8 mouse cellular contexts compared by ENCODE assay signal in the genomic region with DNA sequence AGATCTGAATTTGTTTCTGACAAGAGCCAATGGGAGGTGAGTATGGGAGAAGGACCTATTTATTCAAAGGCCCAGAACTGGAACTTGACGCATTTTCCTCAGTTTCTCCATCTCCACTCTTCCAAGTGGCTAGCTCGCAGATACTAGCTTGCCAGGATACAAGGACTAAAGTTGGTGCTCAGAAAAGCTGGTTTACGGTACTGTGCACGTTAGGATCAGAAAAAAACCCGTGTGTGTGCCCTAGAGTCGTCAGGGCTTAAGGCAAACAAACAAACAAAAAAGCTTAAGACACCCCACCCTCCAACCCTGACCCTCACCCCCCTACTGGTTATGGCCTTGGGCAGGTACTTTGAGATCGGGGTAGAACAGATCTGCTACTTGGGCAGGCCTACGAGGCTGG. TPM values are rescaled to one million over a fixed set of nuclear protein-coding genes. Genes with fewer than 3 reads are reported as not detected.
A peak's percentile ranks its signal among the peaks of the same experiment; 100 is the strongest.
DNase-seq lines count a peak whose midpoint lies in the region; ATAC-seq lines count a peak whose summit lies in the region.
"Had no signal": no experiment of that assay in that cellular context is flagged by ENCODE, and none has a peak within 500 bp of the region (broad histone marks: within the 10 kb centered on the region; RNA-seq: fewer than 3 reads in every experiment).

No protein-coding gene starts in this region.

- peaks cover 23% of the 10 kb centered on the region for H3K4me1 ChIP-seq in forebrain, embryonic 15.5 days
- H3K4me1 ChIP-seq in forebrain, embryonic 11.5 days (replicated peaks; ENCODE audit: control insufficient read depth, insufficient read depth, low read length): peaks cover 11% of the 10 kb centered on the region; the same call in 1 of the 2 replicates
- peaks cover 11% of the 10 kb centered on the region for H3K4me1 ChIP-seq in midbrain, embryonic 11.5 days (ENCODE audit: control insufficient read depth, insufficient read depth, low read length)
- peaks cover 32% of the 10 kb centered on the region for H3K4me1 ChIP-seq in midbrain, embryonic 10.5 days
- peaks cover 3% of the 10 kb centered on the region; the same call in 1 of the 2 replicates for H3K4me1 ChIP-seq in brown adipose tissue, adult 24 weeks (ENCODE audit: control insufficient read depth, insufficient read depth, insufficient read length, low read length)
- peaks cover 44% of the 10 kb centered on the region for H3K4me1 ChIP-seq in liver, embryonic 15.5 days (replicated peaks)

- H3K9ac ChIP-seq in forebrain, embryonic 15.5 days (replicated peaks): no peak overlapping the region
- no peak overlapping the region for H3K9ac ChIP-seq in forebrain, embryonic 11.5 days (ENCODE audit: low read length)
- H3K9ac ChIP-seq in midbrain, embryonic 11.5 days (ENCODE audit: low read length): no peak overlapping the region
- no peak overlapping the region for H3K9ac ChIP-seq in liver, embryonic 15.5 days

- no peaks in the 10 kb centered on the region for H3K36me3 ChIP-seq in forebrain, embryonic 15.5 days
- no peaks in the 10 kb centered on the region for H3K36me3 ChIP-seq in forebrain, embryonic 11.5 days (ENCODE audit: control insufficient read depth, insufficient read depth, low read length)
- H3K36me3 ChIP-seq in midbrain, embryonic 11.5 days (ENCODE audit: control insufficient read depth, insufficient read depth, low read length): no peaks in the 10 kb centered on the region
- H3K36me3 ChIP-seq in midbrain, embryonic 10.5 days: peaks cover 4% of the 10 kb centered on the region
- no peaks in the 10 kb centered on the region for H3K36me3 ChIP-seq in liver, embryonic 15.5 days (replicated peaks)
- H3K36me3 ChIP-seq: hindbrain, embryonic 10.5 days had no signal

- WGBS in forebrain, embryonic 15.5 days: 93% methylated on average over 8 of the region's 8 CpGs
- WGBS in forebrain, embryonic 11.5 days: 86% methylated on average over 8 of the region's 8 CpGs
- 83% methylated on average over 8 of the region's 8 CpGs for WGBS in midbrain, embryonic 11.5 days
- WGBS in midbrain, embryonic 10.5 days: 89% methylated on average over 8 of the region's 8 CpGs
- WGBS in liver, embryonic 15.5 days (ENCODE audit: insufficient replicate concordance): 77% methylated on average over 8 of the region's 8 CpGs

- H3K27me3 ChIP-seq in forebrain, embryonic 15.5 days: peaks cover 6% of the 10 kb centered on the region; the same call in 1 of the 2 replicates
- H3K27me3 ChIP-seq in forebrain, embryonic 11.5 days (ENCODE audit: control insufficient read depth, insufficient read depth, low read length): 0 out of 2 replicates have a peak, but pooled peaks cover 2% of the 10 kb centered on the region
- peaks cover 13% of the 10 kb centered on the region for H3K27me3 ChIP-seq in midbrain, embryonic 11.5 days (ENCODE audit: control insufficient read depth, insufficient read depth, low read length)
- peaks cover 39% of the 10 kb centered on the region for H3K27me3 ChIP-seq in midbrain, embryonic 10.5 days (ENCODE audit: low read depth, poor library complexity, severe bottlenecking)
- peaks cover 42% of the 10 kb centered on the region for H3K27me3 ChIP-seq in liver, embryonic 15.5 days

- H3K4me2 ChIP-seq in forebrain, embryonic 15.5 days (replicated peaks): no peak overlapping the region
- no peak overlapping the region for H3K4me2 ChIP-seq in forebrain, embryonic 11.5 days (ENCODE audit: low read depth, low read length, severe bottlenecking)
- H3K4me2 ChIP-seq in midbrain, embryonic 11.5 days: no peak overlapping the region
- peak overlapping the region; percentile 98; the same call in 1 of the 2 replicates for H3K4me2 ChIP-seq in liver, embryonic 15.5 days

- H3K4me3 ChIP-seq in forebrain, embryonic 15.5 days: peak overlapping the region; percentile 61; the same call in 1 of the 2 replicates
- H3K4me3 ChIP-seq in forebrain, embryonic 11.5 days (ENCODE audit: low read depth, low read length): no peak overlapping the region
- H3K4me3 ChIP-seq in midbrain, embryonic 11.5 days (ENCODE audit: low read depth, low read length): no peak overlapping the region
- H3K4me3 ChIP-seq in midbrain, embryonic 10.5 days: no peak overlapping the region; the same call in 1 of the 2 replicates
- H3K4me3 ChIP-seq in brown adipose tissue, adult 24 weeks (ENCODE audit: insufficient read depth, low read depth, low read length): peak overlapping the region; percentile 80; the same call in 1 of the 2 replicates
- H3K4me3 ChIP-seq in liver, embryonic 15.5 days (replicated peaks): peak overlapping the region; percentile 71; the same call in 1 of the 2 replicates

- no peak for DNase-seq in forebrain, embryonic 11.5 days (ENCODE audit: low spot score)
- peak; percentile 87 for DNase-seq in midbrain, embryonic 11.5 days (ENCODE audit: low spot score, missing footprints)
- no peak for DNase-seq in midbrain, embryonic 10.5 days (ENCODE audit: low spot score)
- DNase-seq in adrenal gland, postnatal 10 days: no peak

- H3K9me3 ChIP-seq in forebrain, embryonic 15.5 days: no peaks in the 10 kb centered on the region
- no peaks in the 10 kb centered on the region for H3K9me3 ChIP-seq in forebrain, embryonic 11.5 days (ENCODE audit: control insufficient read depth, low read length)
- no peaks in the 10 kb centered on the region for H3K9me3 ChIP-seq in midbrain, embryonic 11.5 days (ENCODE audit: control insufficient read depth, low read length)
- H3K9me3 ChIP-seq in midbrain, embryonic 10.5 days (replicated peaks): no peaks in the 10 kb centered on the region
- no peaks in the 10 kb centered on the region for H3K9me3 ChIP-seq in liver, embryonic 15.5 days (replicated peaks)
- H3K9me3 ChIP-seq: hindbrain, embryonic 10.5 days had no signal

- ATAC-seq in forebrain, embryonic 15.5 days (replicated peaks): no peak; the same call in 1 of the 2 replicates
- no peak for ATAC-seq in forebrain, embryonic 11.5 days (replicated peaks; ENCODE audit: low FRiP score)
- ATAC-seq in midbrain, embryonic 11.5 days (ENCODE audit: low FRiP score): no peak
- no peak for ATAC-seq in liver, embryonic 15.5 days (ENCODE audit: insufficient read depth)

- no peak overlapping the region for H3K27ac ChIP-seq in forebrain, embryonic 15.5 days (replicated peaks)
- no peak overlapping the region for H3K27ac ChIP-seq in forebrain, embryonic 11.5 days (ENCODE audit: low read depth, low read length)
- H3K27ac ChIP-seq in midbrain, embryonic 11.5 days (ENCODE audit: low read depth, low read length): no peak overlapping the region
- H3K27ac ChIP-seq in midbrain, embryonic 10.5 days (replicated peaks): no peak overlapping the region
- H3K27ac ChIP-seq in brown adipose tissue, adult 24 weeks (replicated peaks; ENCODE audit: low read depth, low read length): no peak overlapping the region
- H3K27ac ChIP-seq in liver, embryonic 15.5 days (replicated peaks): no peak overlapping the region

RNA-seq across cellular contexts. Expression of a gene that starts 0.6 kb away (rescaled TPM):
- polyA plus RNA-seq in forebrain, embryonic 15.5 days (2015; fragmentation: Nextera tagmentation; extraction: Ambion mirVana): 14.5 and 16.0 TPM in 2 replicates
- 20.3 and 20.6 TPM in 2 replicates for polyA plus RNA-seq in forebrain, embryonic 11.5 days (2014; fragmentation: Nextera tagmentation; extraction: Ambion mirVana)
- 16.7 and 17.8 TPM in 2 replicates for polyA plus RNA-seq in midbrain, embryonic 11.5 days (2014; fragmentation: Nextera tagmentation; extraction: Ambion mirVana)
- polyA plus RNA-seq in midbrain, embryonic 10.5 days (2016; fragmentation: Nextera tagmentation; extraction: Ambion mirVana): 25.1 and 28.5 TPM in 2 replicates
- polyA plus RNA-seq in brown adipose tissue, adult 24 weeks (2012; ENCODE audit: insufficient read depth, insufficient read length, missing spikeins): 6.3 and 7.7 TPM in 2 replicates
- polyA plus RNA-seq in liver, embryonic 15.5 days (2015; fragmentation: Nextera tagmentation; extraction: Ambion mirVana): 8.2 and 9.4 TPM in 2 replicates
- 10 to 100 TPM in 1 of 2 experiments, 1 to 10 TPM in 1; 9.5 to 11.4 TPM for total RNA-seq in adrenal gland, postnatal 10 days (2021)

RNA-seq across cellular contexts. Expression of a gene that starts 1.1 kb away (rescaled TPM):
- polyA plus RNA-seq in forebrain, embryonic 15.5 days (2015; fragmentation: Nextera tagmentation; extraction: Ambion mirVana): 20.0 and 23.9 TPM in 2 replicates
- 5.2 and 6.1 TPM in 2 replicates for polyA plus RNA-seq in forebrain, embryonic 11.5 days (2014; fragmentation: Nextera tagmentation; extraction: Ambion mirVana)
- polyA plus RNA-seq in midbrain, embryonic 11.5 days (2014; fragmentation: Nextera tagmentation; extraction: Ambion mirVana): 6.3 and 9.0 TPM in 2 replicates
- polyA plus RNA-seq in midbrain, embryonic 10.5 days (2016; fragmentation: Nextera tagmentation; extraction: Ambion mirVana): 4.3 and 8.1 TPM in 2 replicates
- 1.4 and 2.5 TPM in 2 replicates for polyA plus RNA-seq in brown adipose tissue, adult 24 weeks (2012; ENCODE audit: insufficient read depth, insufficient read length, missing spikeins)
- polyA plus RNA-seq in liver, embryonic 15.5 days (2015; fragmentation: Nextera tagmentation; extraction: Ambion mirVana): 3.2 and 3.6 TPM in 2 replicates
- 10 to 100 TPM; 10.6 to 19.8 TPM for total RNA-seq in adrenal gland, postnatal 10 days (2021)

RNA-seq across cellular contexts. Expression of a gene that starts 25.1 kb away (rescaled TPM):
- 245 and 258 TPM in 2 replicates for polyA plus RNA-seq in forebrain, embryonic 15.5 days (2015; fragmentation: Nextera tagmentation; extraction: Ambion mirVana)
- 330 and 365 TPM in 2 replicates for polyA plus RNA-seq in forebrain, embryonic 11.5 days (2014; fragmentation: Nextera tagmentation; extraction: Ambion mirVana)
- polyA plus RNA-seq in midbrain, embryonic 11.5 days (2014; fragmentation: Nextera tagmentation; extraction: Ambion mirVana): 367 and 402 TPM in 2 replicates
- polyA plus RNA-seq in midbrain, embryonic 10.5 days (2016; fragmentation: Nextera tagmentation; extraction: Ambion mirVana): 319 and 337 TPM in 2 replicates
- 164 and 180 TPM in 2 replicates for polyA plus RNA-seq in brown adipose tissue, adult 24 weeks (2012; ENCODE audit: insufficient read depth, insufficient read length, missing spikeins)
- polyA plus RNA-seq in liver, embryonic 15.5 days (2015; fragmentation: Nextera tagmentation; extraction: Ambion mirVana): 72.0 and 89.1 TPM in 2 replicates
- total RNA-seq in adrenal gland, postnatal 10 days (2021): 100 to 1,000 TPM in 1 of 2 experiments, 10 to 100 TPM in 1; 87.9 to 101 TPM

RNA-seq across cellular contexts. Expression of a gene that starts 31.7 kb away (rescaled TPM):
- 0.81 and 1.1 TPM in 2 replicates for polyA plus RNA-seq in forebrain, embryonic 15.5 days (2015; fragmentation: Nextera tagmentation; extraction: Ambion mirVana)
- polyA plus RNA-seq in forebrain, embryonic 11.5 days (2014; fragmentation: Nextera tagmentation; extraction: Ambion mirVana): 4.9 and 6.6 TPM in 2 replicates
- 3.6 and 4.1 TPM in 2 replicates for polyA plus RNA-seq in midbrain, embryonic 11.5 days (2014; fragmentation: Nextera tagmentation; extraction: Ambion mirVana)
- polyA plus RNA-seq in midbrain, embryonic 10.5 days (2016; fragmentation: Nextera tagmentation; extraction: Ambion mirVana): 3.5 and 4.6 TPM in 2 replicates
- not detected in 2 replicates for polyA plus RNA-seq in brown adipose tissue, adult 24 weeks (2012; ENCODE audit: insufficient read depth, insufficient read length, missing spikeins)
- 62.9 and 69.5 TPM in 2 replicates for polyA plus RNA-seq in liver, embryonic 15.5 days (2015; fragmentation: Nextera tagmentation; extraction: Ambion mirVana)
- total RNA-seq in adrenal gland, postnatal 10 days (2021): 1 to 10 TPM; 2.3 to 4.6 TPM

Comparison
In these comparisons a context has a peak if more than half of its experiments do, and no peak if none do; other contexts are left out.
1. H3K4me3 ChIP-seq: peak in forebrain, embryonic 15.5 days (single experiment), brown adipose tissue, adult 24 weeks (single experiment) and liver, embryonic 15.5 days (single experiment); none in forebrain, embryonic 11.5 days (single experiment), midbrain, embryonic 11.5 days (single experiment) and midbrain, embryonic 10.5 days (single experiment).